Mouse (Mus musculus): ENCODE measurements around the gene Slc26a8. TPM values are rescaled to one million over a fixed set of nuclear protein-coding genes. Genes with fewer than 3 reads are reported as not detected.

Slc26a8 gene
- polyA plus RNA-seq, 1 experiment from 2014 or later = 0.90 TPM

DNA sequence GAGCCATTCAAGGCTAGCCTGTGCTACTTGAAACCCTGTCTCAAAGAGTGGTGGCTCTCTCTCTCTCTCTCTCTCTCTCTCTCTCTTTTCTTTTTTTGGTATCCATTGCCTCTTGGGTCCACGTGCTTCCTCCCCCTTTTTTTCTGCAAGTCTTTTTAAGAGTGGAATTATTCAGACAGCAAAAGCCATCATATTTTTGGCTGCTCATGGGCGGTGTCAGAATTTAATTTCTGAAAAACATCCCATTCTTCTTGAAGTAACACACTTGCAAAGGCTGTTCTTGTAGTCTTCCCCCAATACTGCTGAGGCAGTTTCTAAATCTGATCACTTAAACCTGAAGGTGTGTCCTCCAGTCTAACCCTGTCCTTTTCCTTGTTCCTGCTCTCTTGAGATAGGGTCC lies 63.1 kb downstream of the Slc26a8 start:
- Histone ChIP-seq H3K4me1 (ENCODE audit: control insufficient read depth, insufficient read depth, low read length) (no peaks in the 10 kb centered on the region), H3K27me3 (replicated peaks; ENCODE audit: control insufficient read depth, insufficient read depth, low read length) (no peaks in the 10 kb centered on the region), H3K27ac (replicated peaks; ENCODE audit: low read depth, low read length) (no peak overlapping the region), H3K4me3 (ENCODE audit: low read depth, low read length) (no peak overlapping the region), H3K4me2 (ENCODE audit: low read depth, low read length) (no peak overlapping the region), H3K9ac (ENCODE audit: low read depth, low read length) (no peak overlapping the region), H3K36me3 (ENCODE audit: control insufficient read depth, insufficient read depth, low read length) (no peaks in the 10 kb centered on the region), H3K9me3 (ENCODE audit: control insufficient read depth, low read length) (no peaks in the 10 kb centered on the region)
- DNase-seq (ENCODE audit: low spot score) (no peak), ATAC-seq (ENCODE audit: low read depth) (no peak)
- WGBS = 78% methylated on average over 2 of the region's 2 CpGs

DNA sequence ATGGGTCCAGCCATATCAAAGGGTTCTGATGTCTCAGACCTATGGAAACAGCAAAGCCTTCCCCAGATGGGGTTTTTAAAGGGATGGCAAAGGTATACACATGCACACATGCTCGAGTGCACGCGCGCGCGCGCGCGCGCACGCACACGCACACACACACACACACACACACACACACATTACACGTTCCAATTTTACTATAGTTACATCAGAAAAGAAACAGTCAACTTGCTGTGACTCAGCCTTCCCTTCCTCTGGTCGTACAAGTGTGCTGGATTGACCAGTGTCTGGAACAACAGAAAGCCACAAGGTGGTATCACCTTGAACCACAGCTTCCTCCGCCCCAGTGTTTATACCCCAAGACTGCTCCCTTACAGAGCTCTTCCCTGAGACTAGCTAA lies 64.7 kb downstream of the Slc26a8 start:
- Histone ChIP-seq H3K27me3 (replicated peaks; ENCODE audit: control insufficient read depth, insufficient read depth, low read length) (no peaks in the 10 kb centered on the region), H3K4me3 (ENCODE audit: low read depth, low read length) (no peak overlapping the region), H3K36me3 (ENCODE audit: control insufficient read depth, insufficient read depth, low read length) (no peaks in the 10 kb centered on the region), H3K9me3 (ENCODE audit: control insufficient read depth, low read length) (no peaks in the 10 kb centered on the region), H3K4me1 (ENCODE audit: control insufficient read depth, insufficient read depth, low read length) (peaks cover 8% of the 10 kb centered on the region), H3K27ac (replicated peaks; ENCODE audit: low read depth, low read length) (no peak overlapping the region), H3K4me2 (ENCODE audit: low read depth, low read length) (no peak overlapping the region), H3K9ac (ENCODE audit: low read depth, low read length) (no peak overlapping the region)
- DNase-seq (ENCODE audit: low spot score) (no peak), ATAC-seq (ENCODE audit: low read depth) (no peak)
- WGBS = 94% methylated on average over 15 of the region's 15 CpGs

DNA sequence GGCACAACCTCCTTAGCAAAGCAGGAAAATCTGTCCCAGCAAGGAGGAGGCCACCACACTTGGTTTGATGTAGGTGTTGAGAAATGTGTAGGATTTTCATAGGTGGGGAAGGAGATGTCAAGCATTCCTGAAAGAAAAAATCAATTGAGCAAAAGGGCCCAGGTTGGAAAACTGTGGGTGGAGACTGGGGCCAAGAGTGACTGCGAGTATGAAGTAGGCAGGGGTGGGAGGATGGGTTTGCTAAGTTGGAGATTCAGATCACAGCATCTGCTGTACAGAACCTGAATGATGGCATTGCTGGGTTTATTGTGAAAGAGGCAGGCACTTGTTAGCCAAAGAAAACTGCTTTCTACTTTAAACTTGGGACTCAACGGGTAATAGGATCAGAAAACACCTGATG lies 65.2 kb downstream of the Slc26a8 start:
- no peak for ATAC-seq (ENCODE audit: low read depth)
- H3K36me3 ChIP-seq (ENCODE audit: control insufficient read depth, insufficient read depth, low read length) = peaks cover 5% of the 10 kb centered on the region
- no peak overlapping the region for H3K27ac ChIP-seq (replicated peaks; ENCODE audit: low read depth, low read length)
- H3K4me3 ChIP-seq (ENCODE audit: low read depth, low read length) = no peak overlapping the region
- H3K9ac ChIP-seq (ENCODE audit: low read depth, low read length) = no peak overlapping the region
- peaks cover 8% of the 10 kb centered on the region for H3K4me1 ChIP-seq (ENCODE audit: control insufficient read depth, insufficient read depth, low read length)
- H3K9me3 ChIP-seq (ENCODE audit: control insufficient read depth, low read length) = no peaks in the 10 kb centered on the region
- WGBS = 75% methylated on average over 2 of the region's 2 CpGs
- DNase-seq (ENCODE audit: low spot score) = no peak
- no peak overlapping the region for H3K4me2 ChIP-seq (ENCODE audit: low read depth, low read length)
- H3K27me3 ChIP-seq (replicated peaks; ENCODE audit: control insufficient read depth, insufficient read depth, low read length) = no peaks in the 10 kb centered on the region

DNA sequence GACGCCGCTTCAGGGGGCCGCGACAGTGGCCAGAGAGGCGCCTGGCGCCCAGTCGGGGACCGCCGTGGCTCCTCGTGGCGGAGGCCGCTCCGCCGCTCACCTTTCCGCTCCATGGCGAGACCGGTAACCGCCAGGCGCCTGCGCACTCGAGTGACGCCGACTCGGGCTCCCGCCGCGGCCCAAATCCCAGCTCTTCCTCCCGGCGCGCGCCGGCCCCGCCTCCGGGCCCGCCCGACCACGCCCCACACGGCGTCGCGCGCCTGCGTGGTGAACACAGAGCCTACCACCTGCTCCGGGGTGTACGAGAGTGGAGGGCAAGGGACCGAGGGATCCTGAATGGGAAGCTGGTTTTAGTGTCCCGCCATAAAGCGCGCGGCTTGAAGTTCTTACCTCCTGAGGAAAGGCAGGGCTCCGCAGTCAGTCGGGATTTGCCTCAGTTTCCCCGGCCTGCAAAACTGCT lies 67.7 kb downstream of the Slc26a8 start, which contains the start of gene Srpk1:
Gene Srpk1 (minus strand): TSS at position 410 of the 460 bp plus-strand sequence.
- peak within 1 kb of the TSS; percentile 97 for H3K9ac ChIP-seq (ENCODE audit: low read depth, low read length)
- peaks cover 15% of the 10 kb centered on the region for H3K36me3 ChIP-seq (ENCODE audit: control insufficient read depth, insufficient read depth, low read length)
- no peaks in the 10 kb centered on the region for H3K9me3 ChIP-seq (ENCODE audit: control insufficient read depth, low read length)
- under 1% methylated on average over 17 of the region's 53 CpGs for WGBS
- H3K27ac ChIP-seq (replicated peaks; ENCODE audit: low read depth, low read length) = peak within 1 kb of the TSS; percentile 83
- no peaks in the 10 kb centered on the region for H3K27me3 ChIP-seq (replicated peaks; ENCODE audit: control insufficient read depth, insufficient read depth, low read length)
- peak within 1 kb of the TSS; percentile 99 for H3K4me3 ChIP-seq (ENCODE audit: low read depth, low read length)
- H3K4me2 ChIP-seq (ENCODE audit: low read depth, low read length) = peak within 1 kb of the TSS; percentile 93
- ATAC-seq (ENCODE audit: low read depth) (peak; percentile 97), DNase-seq (ENCODE audit: low spot score) (peak; percentile 95)
- H3K4me1 ChIP-seq (ENCODE audit: control insufficient read depth, insufficient read depth, low read length) = peaks cover 8% of the 10 kb centered on the region

DNA sequence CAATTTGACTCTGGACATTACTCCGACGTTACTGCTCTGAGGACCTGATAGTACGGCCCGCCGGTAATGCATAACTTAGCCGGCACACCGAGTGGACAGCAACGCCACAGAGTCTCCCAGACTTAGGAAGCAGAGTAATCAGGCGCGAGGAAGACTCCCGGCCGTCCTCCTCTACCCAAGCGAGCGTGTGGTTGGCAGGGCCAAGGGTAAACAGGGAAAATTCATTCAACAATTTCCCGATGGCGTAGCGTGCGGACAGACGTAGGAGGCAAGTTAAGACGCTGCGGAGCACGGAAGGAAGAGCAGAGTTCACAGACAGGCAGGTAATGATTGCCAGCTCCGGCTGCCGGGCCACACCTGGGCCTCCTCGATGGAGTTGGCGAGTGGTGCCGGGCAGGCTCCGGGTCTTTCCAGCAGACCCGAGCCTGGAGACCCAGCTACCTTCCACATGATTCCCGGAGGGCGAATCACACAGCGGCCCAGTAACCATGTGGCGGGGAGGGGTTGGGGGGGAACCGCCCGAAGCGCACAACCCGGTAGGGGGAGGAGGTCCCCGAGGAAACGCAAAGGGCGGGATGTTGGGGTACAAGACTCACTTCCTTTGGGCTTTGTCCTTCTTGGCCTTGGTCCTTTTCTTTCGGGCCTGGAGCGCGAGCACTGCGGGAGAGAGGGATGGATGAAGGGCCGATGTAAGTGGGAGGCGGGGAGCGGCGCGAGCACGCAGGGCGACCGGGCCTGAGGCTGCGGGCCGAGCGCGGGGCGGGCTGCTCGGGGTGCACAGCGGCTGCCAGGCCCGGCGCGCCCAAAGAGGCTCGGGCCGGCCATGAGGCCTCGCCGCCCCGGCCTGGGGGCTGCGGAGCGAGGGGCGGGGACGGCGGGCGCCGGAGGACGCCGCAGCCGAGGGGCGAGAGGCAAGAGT lies 68.4 kb downstream of the Slc26a8 start:
- Histone ChIP-seq H3K27me3 (replicated peaks; ENCODE audit: control insufficient read depth, insufficient read depth, low read length) (no peaks in the 10 kb centered on the region), H3K27ac (replicated peaks; ENCODE audit: low read depth, low read length) (peak overlapping the region; percentile 83), H3K36me3 (ENCODE audit: control insufficient read depth, insufficient read depth, low read length) (peaks cover 17% of the 10 kb centered on the region), H3K4me3 (ENCODE audit: low read depth, low read length) (peak overlapping the region; percentile 99), H3K9ac (ENCODE audit: low read depth, low read length) (peak overlapping the region; percentile 97), H3K9me3 (ENCODE audit: control insufficient read depth, low read length) (no peaks in the 10 kb centered on the region), H3K4me1 (ENCODE audit: control insufficient read depth, insufficient read depth, low read length) (peaks cover 8% of the 10 kb centered on the region), H3K4me2 (ENCODE audit: low read depth, low read length) (peak overlapping the region; percentile 93)
- ATAC-seq (ENCODE audit: low read depth) (peak; percentile 77), DNase-seq (ENCODE audit: low spot score) (peak; percentile 75)
- under 1% methylated on average over 43 of the region's 78 CpGs for WGBS

DNA sequence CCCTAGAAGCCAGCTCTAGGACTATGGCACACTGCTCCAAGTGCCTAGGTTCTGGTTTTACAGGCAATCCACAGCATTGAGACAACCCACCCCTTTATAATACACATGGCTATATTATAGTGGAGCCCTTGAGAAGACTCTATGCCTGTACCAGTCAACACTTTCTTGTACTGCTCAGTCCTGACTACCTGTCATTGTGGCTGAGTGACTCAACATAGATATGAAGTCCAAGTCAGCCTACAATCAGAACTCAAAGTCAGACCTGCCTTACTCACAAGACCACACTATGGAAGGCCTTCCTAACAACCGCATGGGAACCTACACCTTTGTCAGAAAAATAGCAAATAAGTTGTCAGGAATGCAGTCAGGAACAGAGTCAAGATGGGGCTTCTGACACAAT lies 71.3 kb downstream of the Slc26a8 start:
- ATAC-seq (ENCODE audit: low read depth) = no peak
- Histone ChIP-seq H3K9ac (ENCODE audit: low read depth, low read length) (no peak overlapping the region), H3K27ac (replicated peaks; ENCODE audit: low read depth, low read length) (no peak overlapping the region), H3K4me2 (ENCODE audit: low read depth, low read length) (no peak overlapping the region), H3K36me3 (ENCODE audit: control insufficient read depth, insufficient read depth, low read length) (peaks cover 31% of the 10 kb centered on the region), H3K9me3 (ENCODE audit: control insufficient read depth, low read length) (no peaks in the 10 kb centered on the region), H3K27me3 (replicated peaks; ENCODE audit: control insufficient read depth, insufficient read depth, low read length) (no peaks in the 10 kb centered on the region), H3K4me3 (ENCODE audit: low read depth, low read length) (no peak overlapping the region), H3K4me1 (ENCODE audit: control insufficient read depth, insufficient read depth, low read length) (peaks cover 8% of the 10 kb centered on the region)
- 95% methylated on average over 1 of the region's 1 CpGs for WGBS
- no peak for DNase-seq (ENCODE audit: low spot score)

DNA sequence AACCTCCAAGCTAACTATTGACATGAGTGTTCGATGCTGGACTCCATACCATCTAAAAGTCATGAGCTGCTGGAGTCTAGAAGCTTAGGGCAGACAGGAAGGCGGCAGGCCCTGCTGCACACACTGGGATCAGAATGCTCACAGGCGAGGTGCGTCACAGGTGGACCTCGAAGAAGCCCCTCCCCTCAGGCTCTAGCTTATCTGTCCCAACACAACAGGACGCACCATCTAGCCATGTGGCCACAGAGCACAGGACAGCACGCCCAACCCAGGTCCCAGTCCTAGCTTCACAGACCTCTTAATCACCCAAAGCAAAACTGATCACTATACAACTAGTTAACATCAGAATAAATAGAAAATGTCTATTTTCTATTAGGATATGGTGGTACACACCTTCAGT lies 71.9 kb downstream of the Slc26a8 start:
- DNase-seq (ENCODE audit: low spot score) (no peak), ATAC-seq (ENCODE audit: low read depth) (no peak)
- no peaks in the 10 kb centered on the region for H3K27me3 ChIP-seq (replicated peaks; ENCODE audit: control insufficient read depth, insufficient read depth, low read length)
- H3K9me3 ChIP-seq (ENCODE audit: control insufficient read depth, low read length) = no peaks in the 10 kb centered on the region
- H3K9ac ChIP-seq (ENCODE audit: low read depth, low read length) = 0 out of 2 replicates have a peak overlapping the region, but pooled peaks have one; percentile 19
- no peak overlapping the region for H3K4me3 ChIP-seq (ENCODE audit: low read depth, low read length)
- no peak overlapping the region for H3K4me2 ChIP-seq (ENCODE audit: low read depth, low read length)
- H3K27ac ChIP-seq (replicated peaks; ENCODE audit: low read depth, low read length) = no peak overlapping the region
- peaks cover 31% of the 10 kb centered on the region for H3K36me3 ChIP-seq (ENCODE audit: control insufficient read depth, insufficient read depth, low read length)
- WGBS = 83% methylated on average over 7 of the region's 7 CpGs
- H3K4me1 ChIP-seq (ENCODE audit: control insufficient read depth, insufficient read depth, low read length) = peaks cover 8% of the 10 kb centered on the region

DNA sequence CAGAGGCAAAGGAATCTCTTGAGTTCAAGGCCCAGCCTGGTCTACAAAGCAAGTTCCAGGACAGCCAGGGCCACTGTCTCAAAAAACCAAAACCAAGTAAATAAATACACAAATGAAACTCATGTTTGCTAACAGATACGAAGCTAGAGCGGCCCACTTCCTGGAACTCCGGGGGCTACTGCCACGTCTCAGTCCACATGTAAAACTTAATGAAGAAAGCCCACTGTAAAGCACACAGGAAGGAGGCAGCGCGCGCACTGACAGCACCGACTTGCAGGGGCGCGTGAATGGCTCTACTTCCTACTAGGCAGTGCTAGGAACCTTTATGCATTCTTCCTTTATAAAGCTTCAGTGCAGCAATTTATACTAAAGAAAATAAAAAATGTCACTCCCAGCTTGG lies 72.4 kb downstream of the Slc26a8 start:
- WGBS = 83% methylated on average over 10 of the region's 10 CpGs
- peaks cover 31% of the 10 kb centered on the region for H3K36me3 ChIP-seq (ENCODE audit: control insufficient read depth, insufficient read depth, low read length)

More for the DNA sequence above, 72.4 kb downstream of the Slc26a8 start:
- no peak overlapping the region for H3K4me2 ChIP-seq (ENCODE audit: low read depth, low read length)
- H3K4me3 ChIP-seq (ENCODE audit: low read depth, low read length) = no peak overlapping the region
- ATAC-seq (ENCODE audit: low read depth) (no peak), DNase-seq (ENCODE audit: low spot score) (no peak)
- H3K9ac ChIP-seq (ENCODE audit: low read depth, low read length) = 0 out of 2 replicates have a peak overlapping the region, but pooled peaks have one; percentile 19
- no peak overlapping the region for H3K27ac ChIP-seq (replicated peaks; ENCODE audit: low read depth, low read length)
- H3K9me3 ChIP-seq (ENCODE audit: control insufficient read depth, low read length) = no peaks in the 10 kb centered on the region
- H3K27me3 ChIP-seq (replicated peaks; ENCODE audit: control insufficient read depth, insufficient read depth, low read length) = no peaks in the 10 kb centered on the region
- H3K4me1 ChIP-seq (ENCODE audit: control insufficient read depth, insufficient read depth, low read length) = peaks cover 8% of the 10 kb centered on the region

Measured in embryonic facial prominence, embryonic 14.5 days (tissue).